Mouse (Mus musculus) stomach, embryonic 16.5 days (tissue): ENCODE measurements around the gene Fyb. TPM values are rescaled to one million over a fixed set of nuclear protein-coding genes. Genes with fewer than 3 reads are reported as not detected.

Experiments
- ATAC-seq: fragments of 200-750 bp; cut with Nextera tagmentation; 2 replicates; pipeline ENCODE4 v1.8.0; 2017; ENCODE audit warnings: moderate number of reproducible peaks, moderate TSS enrichment; ENCODE audit not compliant: insufficient read depth, low FRiP score
- H3K27ac ChIP-seq: fragments of 300-500 bp; sonication (generic); 2 replicates; pipeline ENCODE4 v1.5.1; 2014; ENCODE audit warnings: low read length
- H3K27me3 ChIP-seq: fragments of 300-500 bp; sonication (generic); 2 replicates; pipeline ENCODE4 v1.6.1; 2014; ENCODE audit warnings: low read length, control low read depth, mixed read lengths; ENCODE audit not compliant: control insufficient read depth, insufficient read depth
- H3K36me3 ChIP-seq: fragments of 300-500 bp; sonication (generic); 2 replicates; pipeline ENCODE4 v1.6.1; 2014; ENCODE audit warnings: low read length; ENCODE audit not compliant: control insufficient read depth, insufficient read depth
- H3K4me1 ChIP-seq: fragments of 300-500 bp; sonication (generic); 2 replicates; pipeline ENCODE4 v1.6.1; 2014; ENCODE audit warnings: low read length, control low read depth, mixed read lengths; ENCODE audit not compliant: control insufficient read depth, insufficient read depth
- H3K4me2 ChIP-seq: fragments of 300-500 bp; sonication (generic); 2 replicates; pipeline ENCODE4 v1.6.1; 2014; ENCODE audit warnings: low read depth, low read length, mixed read lengths
- H3K4me3 ChIP-seq: fragments of 300-500 bp; sonication (generic); replicated peaks from 2 replicates; pipeline ENCODE4 v1.5.1; 2014; ENCODE audit warnings: mild to moderate bottlenecking, low read length
- H3K9ac ChIP-seq: fragments of 300-500 bp; sonication (generic); 2 replicates; pipeline ENCODE4 v1.6.1; 2014; ENCODE audit warnings: low read length
- H3K9me3 ChIP-seq: fragments of 300-500 bp; sonication (generic); replicated peaks from 2 replicates; pipeline ENCODE4 v1.6.1; 2016; ENCODE audit warnings: low read length, control low read depth; ENCODE audit not compliant: control insufficient read depth
- WGBS: fragments of 180-500 bp; shearing (Covaris S2); extraction: QIAGEN DNeasy Blood & Tissue Kit; methylation state at CpG from one replicate; pipeline ENCODE4 v1.1.7; 2014; 5-methylcytosine and 5-hydroxymethylcytosine counted together
- polyA plus RNA-seq: library from polyadenylated mRNA; unstranded; fragments of >200 nt; fragmentation: Nextera tagmentation; extraction: Ambion mirVana; gene quantifications from 2 replicates; pipeline ENCODE4 v1.2.1, GENCODE M21; 2015

The Fyb gene
- polyA plus RNA-seq, 1 experiment from 2014 or later: 13.8 TPM

DNA sequence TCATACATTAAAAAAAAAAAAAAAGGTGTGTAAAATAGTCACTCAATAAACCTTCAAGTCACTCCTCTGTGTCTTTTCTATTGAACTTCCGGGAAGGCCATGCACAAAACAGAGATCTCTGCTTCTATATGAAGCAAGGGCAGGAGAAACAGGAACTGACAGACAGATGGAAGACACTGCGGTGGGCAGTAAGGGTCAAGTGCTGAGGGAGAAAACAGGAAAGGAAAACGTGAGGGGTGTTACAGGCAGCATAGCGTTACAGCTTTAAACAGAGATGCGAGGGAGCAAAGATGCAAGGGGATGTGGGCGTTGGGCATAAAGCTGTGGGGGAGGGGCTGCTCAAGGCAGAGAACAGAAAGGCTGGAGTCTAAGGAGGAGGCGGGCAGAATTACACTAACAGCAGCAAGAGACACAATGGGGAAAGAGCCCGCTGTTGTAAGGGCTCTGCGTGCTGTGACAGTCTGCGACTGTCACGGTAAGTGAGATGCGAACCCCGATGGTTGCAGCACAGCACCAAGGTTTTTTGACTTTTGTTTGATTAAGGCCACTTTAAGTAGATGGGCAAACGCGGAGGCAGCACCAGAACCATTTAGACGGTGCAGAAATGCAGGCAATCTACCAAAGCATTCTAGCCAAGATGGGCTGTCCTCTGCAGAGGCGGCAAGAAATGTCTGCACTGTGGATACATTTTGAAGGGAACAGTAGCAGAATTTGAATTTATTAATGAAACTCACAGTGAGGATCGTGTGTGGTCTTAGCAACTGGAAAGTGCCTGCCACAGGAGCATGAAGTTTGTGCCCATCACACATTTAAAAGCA, 101.9 kb downstream of the Fyb start:
- ATAC-seq: no peak
- no peak overlapping the region for H3K9ac ChIP-seq
- no peaks in the 10 kb centered on the region for H3K36me3 ChIP-seq
- no peak overlapping the region for H3K27ac ChIP-seq
- no peaks in the 10 kb centered on the region for H3K9me3 ChIP-seq
- H3K4me1 ChIP-seq: peaks cover 4% of the 10 kb centered on the region; the same call in 1 of the 2 replicates
- peak overlapping the region; percentile 15; the same call in 1 of the 2 replicates for H3K4me3 ChIP-seq
- H3K27me3 ChIP-seq: no peaks in the 10 kb centered on the region
- WGBS: 20% methylated on average over 18 of the region's 18 CpGs
- peak overlapping the region; percentile 45 for H3K4me2 ChIP-seq

DNA sequence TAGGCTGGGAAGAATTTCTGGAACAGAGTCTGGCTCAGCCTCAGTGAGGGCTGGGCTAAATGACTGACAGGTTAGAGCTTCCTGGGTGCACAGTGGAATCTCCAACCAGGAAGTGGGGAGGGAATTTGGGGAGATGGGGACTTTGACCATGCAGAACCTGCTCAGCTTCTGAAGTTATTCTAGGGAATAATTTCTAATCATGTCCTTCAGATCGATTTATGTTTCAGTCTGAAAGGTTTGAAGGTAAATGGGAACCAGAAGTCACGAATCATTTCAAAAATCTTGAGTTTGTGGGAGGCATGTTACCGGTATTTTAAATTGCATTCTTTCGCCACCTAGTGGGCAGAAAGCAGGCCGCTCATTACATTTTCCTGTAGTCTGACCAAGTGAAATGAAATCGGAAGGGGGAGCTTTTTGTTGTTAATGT, 103.0 kb downstream of the Fyb start:
- H3K4me3 ChIP-seq: peak overlapping the region; percentile 28; the same call in 1 of the 2 replicates

DNA sequence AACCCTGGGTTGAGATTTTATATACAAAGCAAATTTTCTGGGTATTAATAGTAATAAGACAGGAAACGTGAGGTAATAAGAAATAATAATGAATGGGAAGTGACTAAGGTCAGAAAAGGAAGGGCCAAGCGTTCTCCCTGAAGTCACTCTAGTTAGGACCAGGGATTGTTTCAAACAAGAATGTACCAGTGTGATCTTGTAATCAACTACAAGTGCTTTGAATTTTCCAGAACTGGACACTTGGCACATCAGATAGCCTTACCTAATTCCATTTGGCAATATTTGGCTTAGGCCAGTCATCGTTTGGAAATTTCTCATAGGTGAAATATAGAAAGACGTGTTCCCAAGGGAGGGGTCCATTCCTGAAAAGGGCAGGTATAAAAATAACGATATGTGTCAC, 103.5 kb downstream of the Fyb start:
- H3K36me3 ChIP-seq: no peaks in the 10 kb centered on the region
- no peak overlapping the region for H3K27ac ChIP-seq
- no peak overlapping the region for H3K4me2 ChIP-seq
- WGBS: 64% methylated on average over 5 of the region's 5 CpGs
- H3K9ac ChIP-seq: no peak overlapping the region
- no peaks in the 10 kb centered on the region for H3K27me3 ChIP-seq
- ATAC-seq: no peak
- H3K4me1 ChIP-seq: peaks cover 4% of the 10 kb centered on the region; the same call in 1 of the 2 replicates
- H3K9me3 ChIP-seq: no peaks in the 10 kb centered on the region
- no peak overlapping the region for H3K4me3 ChIP-seq

More for the DNA sequence above, 103.0 kb downstream of the Fyb start:
- H3K4me1 ChIP-seq: peaks cover 4% of the 10 kb centered on the region; the same call in 1 of the 2 replicates
- no peaks in the 10 kb centered on the region for H3K9me3 ChIP-seq
- no peak; the same call in 1 of the 2 replicates for ATAC-seq
- no peak overlapping the region for H3K27ac ChIP-seq
- WGBS: 2% methylated on average over 6 of the region's 6 CpGs
- no peaks in the 10 kb centered on the region for H3K36me3 ChIP-seq
- no peaks in the 10 kb centered on the region for H3K27me3 ChIP-seq
- H3K4me2 ChIP-seq: peak overlapping the region; percentile 32; the same call in 1 of the 2 replicates
- no peak overlapping the region for H3K9ac ChIP-seq

DNA sequence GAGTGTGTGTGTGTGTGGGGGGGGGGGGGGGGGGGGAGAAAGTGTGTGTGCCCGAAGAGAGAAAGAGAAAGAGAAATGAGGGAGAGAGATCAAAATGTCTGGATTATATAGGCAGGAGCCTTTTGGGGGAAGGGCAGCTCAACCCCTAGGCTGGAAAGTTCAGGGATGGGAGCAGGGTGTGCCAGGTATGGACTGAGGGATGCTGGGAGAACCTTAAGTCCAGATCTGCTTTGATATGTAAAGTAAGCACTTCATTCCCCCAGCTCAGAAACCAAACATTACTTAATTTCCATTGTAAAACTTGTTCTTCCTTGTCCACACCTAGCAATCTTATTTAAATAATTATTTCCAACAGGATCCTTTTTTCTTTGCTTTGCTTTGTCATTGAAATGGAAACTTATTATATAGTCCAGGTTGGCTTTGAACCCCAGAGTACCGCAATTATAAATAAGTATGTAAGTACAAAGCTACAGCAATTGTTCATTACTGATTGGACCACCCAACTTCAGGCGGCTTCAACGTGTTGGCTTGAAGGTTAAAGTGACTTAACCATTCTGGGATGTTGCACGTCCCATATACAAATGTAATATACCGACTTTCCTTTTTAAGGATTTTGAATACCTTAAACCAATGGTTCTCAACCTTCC, 105.9 kb downstream of the Fyb start:
- WGBS: 87% methylated on average over 6 of the region's 6 CpGs
- Histone ChIP-seq H3K4me1 (peaks cover 4% of the 10 kb centered on the region; the same call in 1 of the 2 replicates), H3K27me3 (no peaks in the 10 kb centered on the region), H3K4me3 (no peak overlapping the region), H3K27ac (no peak overlapping the region), H3K4me2 (no peak overlapping the region), H3K9me3 (no peaks in the 10 kb centered on the region), H3K36me3 (no peaks in the 10 kb centered on the region), H3K9ac (no peak overlapping the region)
- no peak for ATAC-seq

GRCm38 (mm10) chr15:6629174-6629573, 106.5 kb downstream of the Fyb start:
- no peak overlapping the region for H3K4me3 ChIP-seq
- no peak overlapping the region for H3K9ac ChIP-seq
- H3K4me2 ChIP-seq: no peak overlapping the region
- no peaks in the 10 kb centered on the region for H3K27me3 ChIP-seq
- no peak for ATAC-seq
- no peaks in the 10 kb centered on the region for H3K36me3 ChIP-seq
- 71% methylated on average over 4 of the region's 4 CpGs for WGBS
- H3K27ac ChIP-seq: no peak overlapping the region
- H3K4me1 ChIP-seq: peaks cover 4% of the 10 kb centered on the region; the same call in 1 of the 2 replicates
- H3K9me3 ChIP-seq: no peaks in the 10 kb centered on the region

GRCm38 (mm10) chr15:6635405-6635804, 112.8 kb downstream of the Fyb start:
- no peak overlapping the region for H3K9ac ChIP-seq
- H3K4me1 ChIP-seq: no peaks in the 10 kb centered on the region
- no peak overlapping the region for H3K4me2 ChIP-seq
- no peaks in the 10 kb centered on the region for H3K9me3 ChIP-seq
- peak; percentile 53; the same call in 1 of the 2 replicates for ATAC-seq
- H3K27ac ChIP-seq: peak overlapping the region; percentile 28
- H3K36me3 ChIP-seq: no peaks in the 10 kb centered on the region
- H3K4me3 ChIP-seq: no peak overlapping the region
- 43% methylated on average over 3 of the region's 3 CpGs for WGBS
- H3K27me3 ChIP-seq: no peaks in the 10 kb centered on the region

DNA sequence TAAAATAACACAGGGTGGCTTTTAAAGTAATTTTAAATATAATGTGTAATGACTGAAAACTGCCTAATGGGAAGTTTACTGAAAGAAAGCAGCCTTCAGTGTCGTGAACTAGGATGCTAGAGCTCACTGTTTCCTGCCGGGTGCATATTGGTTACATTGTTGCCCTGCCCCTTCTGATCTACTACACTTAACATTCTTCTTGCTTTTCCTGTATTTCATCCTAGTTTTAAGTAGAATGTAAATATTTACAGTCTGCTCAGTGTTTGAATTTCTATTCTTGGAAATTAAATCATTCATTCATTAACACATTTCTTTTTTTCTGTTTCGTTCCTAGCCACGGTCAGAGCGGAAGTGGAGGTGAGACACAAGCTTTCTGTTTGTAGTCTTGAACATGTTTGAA, 119.6 kb downstream of the Fyb start:
- Histone ChIP-seq H3K4me3 (no peak overlapping the region), H3K4me2 (0 out of 2 replicates have a peak overlapping the region, but pooled peaks have one; percentile 24), H3K27me3 (no peaks in the 10 kb centered on the region), H3K9me3 (no peaks in the 10 kb centered on the region), H3K36me3 (no peaks in the 10 kb centered on the region), H3K4me1 (no peaks in the 10 kb centered on the region), H3K27ac (no peak overlapping the region), H3K9ac (no peak overlapping the region)
- 26% methylated on average over 5 of the region's 5 CpGs for whole genome bisulfite sequencing
- ATAC-seq: no peak

- 84% methylated on average over 3 of the region's 3 CpGs for WGBS
- H3K4me2 ChIP-seq: no peak overlapping the region
- no peaks in the 10 kb centered on the region for H3K9me3 ChIP-seq
- ATAC-seq: no peak
- H3K36me3 ChIP-seq: no peaks in the 10 kb centered on the region
- H3K27me3 ChIP-seq: no peaks in the 10 kb centered on the region
- H3K4me3 ChIP-seq: no peak overlapping the region
- no peak overlapping the region for H3K27ac ChIP-seq
- H3K9ac ChIP-seq: no peak overlapping the region
- no peaks in the 10 kb centered on the region for H3K4me1 ChIP-seq
Measured at GRCm38 (mm10) chr15:6645498-6645897, 122.8 kb downstream of the Fyb start.

DNA sequence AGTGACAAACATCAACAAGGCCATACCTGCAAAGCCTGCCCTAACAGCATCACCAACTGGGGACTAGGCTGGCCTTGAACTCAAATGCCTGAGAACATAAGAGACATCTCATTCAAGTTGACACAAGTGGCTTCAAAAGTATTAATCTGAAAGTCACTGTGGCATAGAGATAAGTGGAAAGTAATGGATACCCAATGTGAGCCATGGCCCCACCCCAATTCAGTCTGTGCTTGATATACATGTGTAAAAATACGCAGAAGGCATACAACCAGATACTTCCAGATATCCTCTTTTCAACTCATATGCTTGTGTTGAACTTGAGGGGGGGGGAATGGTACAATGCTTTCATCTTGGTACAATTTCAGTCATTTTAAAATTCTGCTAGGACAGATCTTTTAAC, 124.4 kb downstream of the Fyb start:
- WGBS: 76% methylated on average over 1 of the region's 1 CpGs
- Histone ChIP-seq H3K4me1 (no peaks in the 10 kb centered on the region), H3K9ac (no peak overlapping the region), H3K4me2 (no peak overlapping the region), H3K27ac (no peak overlapping the region), H3K27me3 (no peaks in the 10 kb centered on the region), H3K9me3 (no peaks in the 10 kb centered on the region), H3K4me3 (no peak overlapping the region), H3K36me3 (no peaks in the 10 kb centered on the region)
- no peak for ATAC-seq
